Mouse (Mus musculus) G1E (cell line): Measurements from ENCODE around the gene Map3k15.

ENCODE experiments used
- CTCF ChIP-seq: IDR thresholded peaks from 2 replicates; pipeline ENCODE4 v1.5.1; 2012; ENCODE audit warnings: low read depth, low read length, inconsistent platforms, mixed read lengths
- GATA1 ChIP-seq: IDR thresholded peaks from 2 replicates; pipeline ENCODE4 v1.6.1; 2012; ENCODE audit warnings: borderline replicate concordance, low read length, inconsistent platforms, mixed read lengths

GRCm38 (mm10) chrX:160146806-160147205, 158.6 kb downstream of the Map3k15 start:
- TF ChIP-seq CTCF (no peak), GATA1 (no peak)
